Mouse (Mus musculus): ENCODE data around the gene Denr.

The Denr gene

DNA sequence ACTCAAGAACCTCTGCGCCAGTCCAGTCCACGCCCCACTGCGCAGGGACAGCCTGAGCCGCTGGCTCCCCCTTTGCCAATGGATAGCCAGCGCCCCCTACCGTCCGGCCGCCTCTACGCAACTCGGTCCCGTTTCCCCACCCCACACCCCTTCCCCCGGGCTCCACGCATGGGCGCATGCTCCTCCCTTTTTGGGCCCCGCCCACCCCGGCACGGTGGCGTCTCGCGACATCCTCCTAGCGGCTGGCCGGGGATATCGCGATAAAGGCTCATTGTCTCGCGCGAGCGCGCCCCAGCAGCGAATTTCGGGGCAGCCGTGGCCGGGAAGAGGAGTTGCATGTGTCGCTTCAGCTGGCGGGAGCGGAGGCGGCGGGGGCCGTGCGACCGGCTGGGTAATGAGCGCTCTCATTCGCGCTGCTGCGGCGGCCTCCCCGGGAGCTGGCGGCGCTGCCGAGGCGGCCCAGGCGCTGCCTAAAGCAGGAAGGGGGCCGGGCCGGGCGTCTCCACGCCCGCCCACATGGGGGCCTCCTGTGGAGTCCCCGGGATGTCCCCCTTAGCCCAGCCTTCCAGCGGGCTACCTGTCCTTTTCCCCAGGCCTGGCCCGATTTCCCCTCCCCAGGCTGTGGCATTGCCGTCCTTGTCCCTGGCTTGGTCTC lies at the start of gene Denr:
Gene Denr (plus strand): TSS at position 200 of the 655 bp plus-strand sequence.
- peak; percentile 99 for DNase-seq (ENCODE audit: low spot score in 2 of 2)

DNA sequence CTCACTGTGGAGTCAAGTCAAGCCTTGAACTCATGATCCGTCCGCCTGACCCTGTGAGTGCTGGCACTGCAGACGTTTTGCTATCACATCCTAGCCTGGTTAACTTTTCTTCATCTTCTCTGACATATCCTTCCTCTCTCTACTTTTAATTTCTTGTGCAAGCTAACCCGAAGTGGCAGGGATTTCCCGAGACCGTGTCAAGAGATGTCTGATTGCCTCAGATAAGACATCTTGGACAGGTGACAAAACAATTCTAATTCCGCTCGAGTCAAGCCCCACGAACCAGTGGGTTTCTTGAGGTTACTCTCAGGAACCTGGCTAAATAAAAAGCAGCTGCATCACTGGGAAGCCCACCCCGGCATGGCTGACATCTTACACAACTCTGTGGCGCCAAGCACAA lies 48.2 kb upstream of the Denr start:
- no peak for DNase-seq (ENCODE audit: low spot score in 2 of 2)

DNA sequence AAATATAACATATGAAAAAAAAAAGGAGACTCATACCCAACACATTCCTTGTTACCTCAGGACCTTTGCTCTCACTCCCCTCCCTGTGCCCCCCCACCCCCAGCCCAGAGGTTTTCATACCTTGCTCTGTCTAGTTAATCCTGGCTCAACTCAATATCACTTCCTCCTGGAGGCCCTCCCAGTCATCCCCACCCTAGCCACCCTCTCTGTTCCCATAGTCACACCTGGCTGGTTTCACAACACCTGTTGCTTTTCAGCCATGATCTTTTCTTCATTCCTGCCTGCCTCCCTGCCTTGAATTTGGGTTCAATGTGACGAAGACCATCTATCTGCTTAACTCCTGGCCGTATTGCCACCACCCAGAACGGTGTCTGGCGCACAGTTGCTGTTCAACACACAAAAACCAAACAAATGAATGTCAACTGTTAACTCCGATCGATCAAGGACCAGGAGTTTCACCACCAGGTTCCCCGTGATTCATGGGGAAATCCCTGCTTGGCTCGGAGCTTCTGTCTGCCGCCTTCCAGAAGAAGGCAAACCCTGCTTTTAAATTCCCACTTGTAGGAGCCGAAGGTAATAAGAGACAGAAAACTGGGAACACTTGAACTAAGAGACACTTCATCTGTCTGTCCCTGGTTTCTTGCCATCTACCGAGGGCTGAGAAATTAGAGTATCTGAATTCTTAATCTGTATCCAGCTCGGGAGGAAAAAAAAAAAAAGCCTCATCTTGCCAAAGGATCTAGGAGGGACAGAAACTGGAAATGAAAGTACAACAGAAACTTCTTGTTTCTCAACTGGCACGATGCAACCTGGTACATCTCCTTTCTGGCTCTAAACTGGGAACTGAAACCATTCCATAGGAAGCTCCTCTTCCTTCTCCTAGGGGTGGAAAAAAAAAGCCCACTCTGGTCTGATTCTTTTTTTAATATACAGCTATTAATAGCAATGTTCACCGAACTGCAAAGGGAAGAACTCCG lies 44.3 kb upstream of the Denr start:
- no peak for DNase-seq (ENCODE audit: low spot score in 2 of 2)

DNA sequence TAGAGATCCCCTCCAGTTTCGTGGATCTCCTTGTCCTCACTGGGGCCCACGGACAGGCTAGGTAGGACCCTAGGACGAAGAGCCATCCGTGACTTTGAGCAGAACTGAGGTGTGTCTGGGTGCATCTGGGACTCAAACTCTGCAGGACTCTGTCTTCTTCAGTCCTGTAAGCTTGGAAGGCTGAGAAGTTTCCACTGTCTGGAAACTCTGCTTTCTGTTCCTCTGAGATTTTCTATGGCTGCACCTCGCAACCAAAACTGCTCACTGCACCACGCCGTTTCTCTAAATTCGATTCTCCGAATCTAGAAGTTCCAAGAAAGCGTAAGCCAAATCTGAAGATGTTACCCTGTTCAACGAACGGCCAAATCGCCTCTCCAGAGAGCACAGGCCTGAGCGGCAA lies 43.0 kb upstream of the Denr start:
- no peak for DNase-seq (ENCODE audit: low spot score in 2 of 2)

DNA sequence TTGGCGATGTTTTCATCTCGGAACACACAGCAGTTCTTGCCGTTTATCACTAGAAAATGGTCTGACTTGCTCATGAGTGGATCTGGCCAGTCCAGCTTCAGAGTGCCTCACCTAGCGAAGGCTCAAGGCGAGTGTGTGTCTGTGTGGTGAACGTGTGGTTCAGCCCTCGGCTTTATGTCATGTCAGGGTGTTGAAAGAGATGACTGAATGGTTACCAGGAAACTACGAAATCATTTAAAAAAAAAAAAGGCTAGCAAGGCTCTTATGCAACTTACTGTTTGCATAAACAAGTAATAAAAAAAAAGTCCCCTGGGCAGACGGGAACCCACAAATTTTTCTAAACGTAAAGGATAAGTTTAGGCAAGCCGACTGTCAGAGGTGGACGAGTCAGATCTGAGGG lies 41.6 kb upstream of the Denr start, which contains the start of gene Hcar2:
Gene Hcar2 (minus strand): TSS at position 135 of the 400 bp plus-strand sequence.
- DNase-seq (ENCODE audit: low spot score in 2 of 2) = peak in 1 of 2 experiments; percentile 47

DNA sequence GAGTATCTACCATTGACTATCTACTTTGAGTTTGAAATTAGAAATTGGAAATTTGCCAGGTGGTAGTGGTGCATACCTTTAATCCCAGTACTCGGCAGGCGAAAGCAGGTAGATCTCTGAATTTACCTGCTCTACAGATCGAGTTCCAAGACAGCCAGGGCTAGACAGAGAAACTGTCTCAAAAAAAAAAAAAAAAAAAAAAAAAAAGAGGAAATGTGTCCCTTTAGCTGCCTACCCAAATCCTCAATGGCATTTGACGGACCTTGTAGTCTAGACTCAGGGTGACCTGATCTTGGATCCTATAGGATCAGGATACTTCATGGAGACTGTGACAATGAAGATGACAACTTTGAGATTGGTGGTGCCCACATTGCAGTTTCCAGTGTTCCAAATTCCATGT lies 40.5 kb upstream of the Denr start:
- DNase-seq (ENCODE audit: low spot score in 2 of 2) = no peak

DNA sequence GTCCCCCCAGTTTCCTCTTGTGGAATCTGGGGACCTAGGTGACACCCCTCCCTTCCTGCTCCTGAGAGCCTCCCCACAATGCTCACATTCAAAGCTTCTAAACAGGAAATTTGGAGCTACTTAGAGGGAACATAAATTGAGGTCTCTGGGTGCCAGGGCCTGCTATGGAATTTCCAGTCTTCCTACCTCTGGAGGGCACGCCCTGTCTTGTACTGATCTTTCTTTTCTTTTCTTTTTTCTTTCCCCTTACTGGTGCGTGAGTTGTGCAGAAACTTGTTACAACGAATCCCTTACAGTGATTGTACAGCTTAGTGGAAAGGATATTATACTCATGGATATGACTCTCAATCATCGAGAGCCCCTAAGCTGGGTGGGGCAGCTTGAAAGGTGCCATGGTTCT lies 37.4 kb upstream of the Denr start:
- no peak for DNase-seq (ENCODE audit: low spot score in 2 of 2)

DNA sequence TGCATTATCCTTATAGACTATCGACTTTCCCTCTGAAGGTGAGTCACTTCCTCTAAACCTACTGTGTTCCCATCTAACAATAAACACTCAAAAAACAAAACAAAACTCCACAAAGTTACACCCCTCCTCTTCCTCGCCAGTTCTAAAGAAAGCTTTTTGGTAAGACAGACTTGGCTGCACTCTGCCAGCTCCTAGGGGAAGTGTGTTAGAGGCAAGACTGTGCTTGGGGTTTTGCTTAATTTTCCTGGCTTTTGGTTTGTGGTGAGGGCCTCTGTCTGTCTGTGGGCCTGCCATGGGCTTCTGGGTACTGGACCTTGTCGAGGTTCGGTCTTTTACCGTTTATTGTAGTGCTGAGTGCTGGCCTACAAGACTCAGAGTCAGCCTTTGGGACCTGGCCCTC lies 32.8 kb upstream of the Denr start:
- DNase-seq (ENCODE audit: low spot score in 2 of 2) = no peak

DNA sequence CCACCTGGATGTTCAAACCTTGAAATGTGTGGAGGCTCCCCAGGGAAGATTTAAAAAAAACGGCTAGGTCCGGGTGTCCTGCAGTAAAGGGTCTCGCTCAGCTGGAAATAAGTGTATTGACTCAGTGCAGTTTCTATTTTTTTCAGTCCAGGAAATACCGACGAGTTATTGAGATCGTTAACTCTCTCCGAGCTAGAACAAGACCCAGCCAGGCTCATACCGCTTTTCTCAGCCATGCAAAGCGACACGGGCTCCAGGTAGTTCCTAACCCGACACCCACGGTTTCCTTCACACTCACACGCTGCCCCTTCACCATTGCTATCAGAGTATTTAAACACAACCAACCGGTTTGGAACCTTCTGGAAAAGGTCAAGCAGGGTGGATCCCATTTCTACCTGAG lies 28.9 kb upstream of the Denr start:
- no peak for DNase-seq (ENCODE audit: low spot score in 2 of 2)

DNA sequence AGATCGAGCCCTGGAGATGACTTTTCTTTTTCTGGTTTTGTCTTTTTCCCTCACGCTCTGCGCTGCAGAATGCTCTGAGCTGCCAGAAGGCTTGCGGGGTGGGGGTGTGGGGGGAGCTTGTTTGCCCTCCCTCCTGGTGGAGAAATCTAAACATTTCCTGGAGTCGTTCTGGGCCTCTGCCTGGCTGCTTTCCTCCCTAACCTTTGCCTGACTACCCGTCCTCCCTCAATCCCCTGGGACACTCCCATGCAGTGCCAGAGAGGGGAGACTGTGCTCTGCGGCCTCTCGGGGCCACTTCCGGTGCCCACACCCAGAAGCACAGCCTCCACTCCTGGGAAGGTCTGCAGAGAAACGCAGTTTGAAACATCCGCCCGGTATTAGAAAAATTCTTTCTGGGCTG lies 27.0 kb upstream of the Denr start, which contains the start of gene Hcar1:
Gene Hcar1 (minus strand): TSS at position 93 of the 400 bp plus-strand sequence.
- no peak for DNase-seq (ENCODE audit: low spot score in 2 of 2)

DNA sequence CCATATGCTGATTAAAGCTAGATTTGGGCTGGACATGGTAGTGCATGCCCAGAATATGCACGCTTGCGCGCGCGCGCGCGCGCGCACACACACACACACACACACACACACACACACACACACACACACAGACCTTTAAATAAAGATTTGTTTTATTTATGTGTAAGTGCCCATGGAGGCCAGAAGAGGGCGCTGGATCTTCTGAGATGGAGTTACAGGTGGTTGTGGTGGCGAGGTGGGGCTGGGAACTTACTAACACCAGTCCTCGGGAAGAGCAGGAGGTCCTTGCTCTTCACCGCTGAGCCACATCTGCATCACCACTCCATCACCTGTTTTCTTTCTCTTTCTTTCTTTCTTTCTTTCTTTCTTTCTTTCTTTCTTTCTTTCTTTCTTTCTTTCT lies 26.2 kb upstream of the Denr start:
- no peak for DNase-seq (ENCODE audit: low spot score in 2 of 2)

DNA sequence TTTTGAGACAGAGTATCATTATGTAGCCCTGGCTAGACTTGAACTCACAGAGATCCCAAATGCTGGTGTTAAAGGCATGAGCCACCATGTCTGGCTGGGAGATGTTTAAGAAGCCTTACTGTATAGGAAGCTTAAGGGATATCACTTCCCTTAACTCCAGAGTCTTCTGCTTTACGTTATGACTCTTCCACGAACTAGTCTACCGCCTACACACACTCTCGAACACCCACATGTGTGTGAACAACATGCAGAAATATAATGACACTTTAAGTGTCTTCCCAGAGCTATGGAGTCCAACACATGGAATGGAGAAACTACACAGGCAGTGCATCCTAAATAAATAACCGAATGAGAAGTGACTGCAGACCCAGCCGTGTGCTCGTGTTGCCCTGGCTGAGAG lies 23.1 kb upstream of the Denr start:
- no peak for DNase-seq (ENCODE audit: low spot score in 2 of 2)

DNA sequence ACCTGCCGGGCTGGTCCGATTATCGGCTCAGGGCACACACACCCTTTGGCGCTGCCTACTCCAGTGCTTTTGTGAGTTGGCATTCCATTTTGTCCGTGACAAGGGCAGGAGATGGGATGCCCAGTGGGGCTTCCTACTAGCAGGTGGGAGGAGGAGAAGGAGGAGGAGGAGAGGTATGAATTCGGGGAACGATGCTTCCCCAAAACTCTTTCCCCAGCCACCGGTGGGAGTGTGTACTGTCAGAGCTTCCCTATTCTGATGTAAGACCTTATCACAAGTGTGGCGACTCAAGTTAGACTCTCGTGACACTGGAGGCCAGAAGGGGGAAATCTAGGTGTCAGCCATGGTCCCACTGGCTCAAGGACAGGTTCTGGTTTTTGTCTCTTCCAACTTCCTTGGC lies 22.6 kb upstream of the Denr start:
- no peak for DNase-seq (ENCODE audit: low spot score in 2 of 2)

DNA sequence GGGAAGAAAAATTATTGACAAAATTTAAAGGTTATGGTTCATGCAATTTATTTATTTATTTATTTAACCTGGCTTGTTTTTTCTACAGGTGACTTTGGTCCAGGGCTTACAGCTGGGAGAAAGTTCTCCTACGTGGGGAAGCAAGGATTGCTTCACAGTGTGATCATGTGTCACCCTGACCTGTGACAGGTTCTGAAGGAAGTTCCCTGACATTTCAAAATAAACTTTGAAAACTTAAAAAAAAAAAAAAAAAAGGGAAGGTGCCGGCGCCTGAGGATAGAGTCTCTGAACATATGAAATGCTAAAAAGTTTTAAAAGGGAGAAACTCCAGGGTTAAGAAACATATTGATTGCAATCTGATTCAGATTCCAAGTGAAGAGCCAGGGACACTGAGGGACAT lies 20.6 kb upstream of the Denr start:
- DNase-seq (ENCODE audit: low spot score in 2 of 2) = no peak

DNA sequence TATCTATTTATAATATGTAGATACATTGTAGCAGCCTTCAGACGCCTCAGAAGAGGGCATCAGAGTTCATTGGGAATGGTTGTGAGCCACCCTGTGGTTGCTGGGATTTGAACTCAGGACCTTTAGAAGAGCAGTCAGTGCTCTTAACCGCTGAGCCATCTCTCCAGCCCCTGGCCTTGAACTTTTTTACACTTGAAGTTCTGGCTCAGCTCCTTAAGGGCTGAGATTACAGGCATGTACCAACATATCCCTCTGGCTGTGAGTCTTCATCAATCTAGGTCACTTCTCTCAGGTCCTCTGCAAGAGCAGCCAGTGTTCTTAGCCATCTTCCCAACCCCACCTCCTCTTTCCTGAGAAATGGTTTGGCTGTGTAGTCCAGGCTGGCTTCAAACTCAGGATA lies 16.7 kb upstream of the Denr start:
- DNase-seq (ENCODE audit: low spot score in 2 of 2) = no peak

DNA sequence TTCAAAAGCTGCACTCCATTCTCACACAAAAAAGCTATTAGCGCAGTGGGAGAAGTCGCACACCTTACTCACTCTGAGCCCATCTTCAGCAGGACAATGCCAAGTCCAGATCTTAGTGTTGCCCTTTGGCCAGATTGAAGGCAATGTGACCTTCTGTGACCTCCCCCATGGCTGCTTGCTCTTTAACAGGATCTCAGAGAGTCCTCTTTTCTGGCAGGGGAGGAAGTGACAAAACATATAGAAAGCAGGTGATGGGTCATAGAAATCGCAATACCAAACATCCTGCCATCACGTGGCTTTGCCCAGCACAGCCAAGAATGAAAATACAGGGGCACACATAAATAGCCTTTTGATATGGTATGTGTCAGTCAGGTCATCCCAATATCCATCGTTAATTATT lies 16.0 kb upstream of the Denr start:
- no peak for DNase-seq (ENCODE audit: low spot score in 2 of 2)

DNA sequence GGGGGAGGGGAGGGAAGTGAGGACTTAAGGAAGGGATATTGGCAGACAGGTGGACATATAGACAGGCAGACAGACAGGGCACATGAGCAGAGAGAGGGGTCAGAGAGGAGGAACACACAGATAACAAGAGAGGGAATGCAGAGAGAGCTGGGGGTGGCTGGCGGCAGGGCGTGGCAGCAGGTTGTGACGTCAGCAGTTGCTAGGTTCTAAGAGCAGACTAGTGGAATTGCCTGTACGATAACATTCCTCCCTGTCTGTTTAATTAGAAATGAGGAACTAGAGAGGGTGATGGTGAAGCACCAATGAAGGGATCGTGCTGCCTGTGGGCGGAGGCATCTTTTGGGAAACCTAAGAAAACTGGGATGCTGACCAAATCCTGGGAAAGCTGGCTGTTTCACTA lies 15.3 kb upstream of the Denr start:
- no peak for DNase-seq (ENCODE audit: low spot score in 2 of 2)

DNA sequence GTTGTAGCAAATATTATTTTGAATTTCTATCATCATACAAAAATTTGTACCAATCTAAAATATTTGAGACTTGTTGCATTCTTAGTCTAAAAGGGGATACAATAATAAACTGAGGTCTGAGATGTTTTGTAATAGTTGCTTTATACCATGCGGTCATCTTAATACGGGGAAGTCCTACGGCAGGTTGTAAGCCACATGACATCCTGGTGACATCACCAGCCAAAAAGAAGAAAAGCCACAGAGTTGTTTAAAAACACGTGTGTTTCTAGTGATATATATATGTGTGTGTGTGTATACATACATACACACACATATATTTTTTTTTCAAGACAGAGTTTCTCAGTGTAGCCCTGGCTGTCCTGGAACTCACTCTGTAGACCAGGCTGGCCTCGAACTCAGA lies 13.5 kb upstream of the Denr start:
- DNase-seq (ENCODE audit: low spot score in 2 of 2) = no peak

DNA sequence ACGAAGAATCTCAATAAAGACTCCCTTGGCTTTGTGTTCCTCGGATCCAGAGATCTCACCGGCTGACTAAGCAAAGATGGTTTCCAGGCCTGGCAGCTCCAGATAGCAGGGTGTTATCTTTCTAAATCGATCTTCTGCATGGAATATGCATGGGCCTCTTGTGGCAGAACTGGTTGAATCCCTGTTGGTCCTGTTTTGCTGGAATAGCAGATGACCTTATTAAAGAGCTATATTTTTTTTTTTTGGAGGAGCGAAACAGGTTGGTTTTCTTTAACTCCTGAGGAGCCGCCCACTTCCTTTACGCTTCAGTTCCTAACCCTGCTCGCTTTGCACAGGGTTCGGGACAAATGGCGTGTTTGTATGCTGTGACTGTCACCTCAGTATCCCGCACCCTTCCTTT lies 10.6 kb upstream of the Denr start:
- no peak for DNase-seq (ENCODE audit: low spot score in 2 of 2)

DNA sequence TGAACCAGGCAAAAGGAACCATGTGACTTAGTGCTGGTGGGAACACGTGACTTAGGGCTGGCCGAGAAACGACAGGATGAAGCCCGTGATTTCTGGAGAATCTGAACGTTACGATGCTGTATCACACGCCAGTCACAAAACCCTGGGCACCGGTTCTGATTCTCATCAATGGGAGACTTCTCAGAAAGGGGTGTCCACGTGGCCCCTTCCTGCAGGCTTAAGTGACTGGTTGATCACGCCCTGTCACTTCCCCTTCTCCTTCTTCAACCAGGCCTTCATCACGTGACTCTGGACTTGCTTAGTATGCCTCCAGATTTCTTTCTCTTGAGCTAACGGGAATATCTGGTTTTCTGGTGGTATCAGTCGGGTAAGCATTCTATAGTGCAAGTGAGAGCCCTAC lies 9.6 kb upstream of the Denr start:
- DNase-seq (ENCODE audit: low spot score in 2 of 2) = no peak

DNA sequence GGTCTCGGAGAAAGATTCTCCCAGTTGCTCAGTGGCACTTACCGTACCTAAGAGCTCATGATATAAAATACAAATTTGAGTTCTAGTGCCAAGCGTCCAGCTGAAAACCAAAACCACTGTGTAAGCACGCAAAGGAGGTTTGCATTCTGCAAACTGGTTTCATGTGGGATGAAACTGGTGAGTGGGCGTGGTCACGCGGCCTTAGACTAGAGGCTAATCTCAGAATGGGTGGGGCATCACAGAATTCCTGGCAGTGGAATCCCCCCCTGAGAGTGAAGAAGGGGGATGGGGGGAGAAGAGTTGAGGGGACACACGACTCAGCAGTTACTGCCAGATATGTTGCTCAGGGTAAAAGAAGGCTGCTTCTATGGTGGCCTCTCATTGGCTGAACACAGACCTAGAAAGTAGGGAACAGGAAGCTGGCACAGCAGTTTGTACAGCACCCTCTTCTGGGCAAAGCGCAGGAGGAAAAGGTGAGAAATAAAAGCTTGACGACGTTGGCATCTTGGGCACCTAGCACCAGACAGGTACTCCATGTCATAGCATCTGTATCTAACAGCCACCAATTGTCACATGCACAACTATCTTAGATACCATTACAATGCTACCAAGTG lies 2.8 kb upstream of the Denr start:
- no peak for DNase-seq (ENCODE audit: low spot score in 2 of 2)

DNA sequence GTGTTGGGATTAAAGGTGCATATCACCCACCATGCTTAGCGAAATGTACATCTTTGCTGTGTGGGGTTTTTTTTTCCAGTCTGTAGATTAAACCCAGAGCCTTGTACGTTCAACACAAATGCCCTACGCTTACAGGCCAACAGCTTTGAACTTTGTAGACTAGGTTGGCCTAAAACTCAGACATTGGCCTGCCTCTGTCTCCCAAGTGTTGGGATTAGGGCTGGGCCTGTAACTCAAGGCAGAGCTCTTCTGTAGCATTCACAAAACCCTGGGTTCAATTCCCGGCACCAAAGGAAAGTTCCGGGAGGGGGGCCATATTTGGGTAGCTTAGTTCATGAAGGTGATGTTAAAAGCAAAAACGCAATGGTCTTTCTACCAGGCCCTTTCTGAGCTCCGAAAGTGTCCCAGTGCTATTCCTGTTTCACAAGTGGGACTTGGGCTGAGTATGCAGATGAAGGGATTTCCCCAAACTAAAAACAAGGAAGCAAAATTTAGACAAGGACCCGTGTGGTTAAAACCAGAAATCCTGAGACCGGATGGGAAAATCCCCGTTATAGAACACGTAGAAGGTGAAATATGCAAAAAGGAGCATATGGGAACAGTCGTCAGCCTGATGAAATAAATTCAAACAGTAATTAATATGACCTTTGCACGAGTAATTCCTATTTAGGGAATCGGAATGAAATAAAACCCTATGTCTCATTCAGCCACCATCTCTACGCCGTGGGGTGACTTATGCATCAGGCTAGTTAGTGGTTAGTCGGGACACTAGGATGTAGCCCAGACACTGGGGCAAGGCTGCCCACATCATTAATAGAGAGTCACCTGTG lies 614 bp upstream of the Denr start:
- no peak for DNase-seq (ENCODE audit: low spot score in 2 of 2)
